Mouse (Mus musculus) hindbrain, embryonic 14.5 days (tissue): ENCODE measurements at regions not wholly inside any gene's neighbourhood (a gene's known extent, or its start where the extent isn't known, plus 50 kb on each side); places are given as distances from the start of the nearest gene placed in this dataset.

ENCODE experiments used
- ATAC-seq: fragments of 200-750 bp; cut with Nextera tagmentation; 2 replicates; pipeline ENCODE4 v1.8.0; 2017; ENCODE audit warnings: moderate number of reproducible peaks, mild to moderate bottlenecking, moderate TSS enrichment, moderate library complexity; ENCODE audit not compliant: low FRiP score
- DNase-seq: peaks from one replicate; pipeline ENCODE4 v3.0.0-alpha.2; 2015; ENCODE audit warnings: low spot score
- H3K27ac ChIP-seq: fragments of 300-500 bp; sonication (generic); 2 replicates; pipeline ENCODE4 v1.5.1; 2014; ENCODE audit warnings: mild to moderate bottlenecking, moderate library complexity
- H3K27me3 ChIP-seq: fragments of 300-500 bp; sonication (generic); 2 replicates; pipeline ENCODE4 v1.6.1; 2014; ENCODE audit warnings: mild to moderate bottlenecking, low read length, mixed read lengths; ENCODE audit not compliant: control insufficient read depth, insufficient read depth
- H3K36me3 ChIP-seq: fragments of 300-500 bp; sonication (generic); replicated peaks from 2 replicates; pipeline ENCODE4 v1.6.1; 2014; ENCODE audit not compliant: control insufficient read depth, insufficient read depth
- H3K4me1 ChIP-seq: fragments of 300-500 bp; sonication (generic); replicated peaks from 2 replicates; pipeline ENCODE4 v1.6.1; 2014; ENCODE audit warnings: antibody characterized with exemption, low read length, mixed read lengths; ENCODE audit not compliant: control insufficient read depth, insufficient read depth
- H3K4me2 ChIP-seq: fragments of 300-500 bp; sonication (generic); replicated peaks from 2 replicates; pipeline ENCODE4 v1.6.1; 2014; ENCODE audit warnings: mild to moderate bottlenecking, moderate library complexity
- H3K4me3 ChIP-seq: fragments of 300-500 bp; sonication (generic); replicated peaks from 2 replicates; pipeline ENCODE4 v1.5.1; 2014; ENCODE audit warnings: mild to moderate bottlenecking, low read length
- H3K9ac ChIP-seq: fragments of 300-500 bp; sonication (generic); 2 replicates; pipeline ENCODE4 v1.6.1; 2014
- H3K9me3 ChIP-seq: fragments of 300-500 bp; sonication (generic); 2 replicates; pipeline ENCODE4 v1.6.1; 2016; ENCODE audit warnings: low read length; ENCODE audit not compliant: control insufficient read depth
- WGBS: fragments of 180-500 bp; shearing (Covaris S2); extraction: QIAGEN DNeasy Blood & Tissue Kit; methylation state at CpG from one replicate; pipeline ENCODE4 v1.1.7; 2014; 5-methylcytosine and 5-hydroxymethylcytosine counted together

GRCm38 (mm10) chr7:84800966-84801365, 52.4 kb upstream of the Olfr291 start:
- Histone ChIP-seq H3K9me3 (no peaks in the 10 kb centered on the region), H3K27me3 (no peaks in the 10 kb centered on the region), H3K27ac (no peak overlapping the region), H3K36me3 (no peaks in the 10 kb centered on the region), H3K4me2 (no peak overlapping the region), H3K4me1 (no peaks in the 10 kb centered on the region), H3K4me3 (no peak overlapping the region), H3K9ac (no peak overlapping the region)
- WGBS = 36% methylated on average over 12 of the region's 12 CpGs
- ATAC-seq = no peak
- DNase-seq = no peak

DNA sequence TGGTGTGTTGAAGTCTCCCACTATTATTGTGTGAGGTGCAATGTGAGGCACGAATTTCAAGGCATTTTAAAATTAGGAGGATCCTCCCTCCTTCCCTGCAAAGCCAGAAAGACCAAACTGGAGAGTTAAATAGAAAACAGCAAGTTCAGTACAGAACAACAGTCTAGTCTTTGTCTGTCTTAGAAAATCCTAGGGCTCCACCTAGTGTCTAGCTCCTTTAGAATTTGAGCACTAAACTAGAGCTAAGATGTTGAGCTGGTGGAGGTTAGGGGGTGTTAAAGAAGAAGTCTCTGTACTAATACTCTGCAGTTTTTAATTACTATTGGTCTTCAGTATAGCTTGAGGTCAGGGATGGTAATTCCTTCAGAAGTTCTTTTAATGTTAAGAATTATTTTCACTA, 58.7 kb upstream of the Olfr291 start:
- H3K4me3 ChIP-seq = no peak overlapping the region
- no peaks in the 10 kb centered on the region for H3K36me3 ChIP-seq
- 13% methylated on average over 1 of the region's 1 CpGs for WGBS
- no peaks in the 10 kb centered on the region for H3K9me3 ChIP-seq
- no peaks in the 10 kb centered on the region for H3K4me1 ChIP-seq
- no peak overlapping the region for H3K9ac ChIP-seq
- H3K27ac ChIP-seq = no peak overlapping the region
- ATAC-seq = no peak
- DNase-seq = peak; percentile 63
- no peaks in the 10 kb centered on the region for H3K27me3 ChIP-seq
- H3K4me2 ChIP-seq = no peak overlapping the region

DNA sequence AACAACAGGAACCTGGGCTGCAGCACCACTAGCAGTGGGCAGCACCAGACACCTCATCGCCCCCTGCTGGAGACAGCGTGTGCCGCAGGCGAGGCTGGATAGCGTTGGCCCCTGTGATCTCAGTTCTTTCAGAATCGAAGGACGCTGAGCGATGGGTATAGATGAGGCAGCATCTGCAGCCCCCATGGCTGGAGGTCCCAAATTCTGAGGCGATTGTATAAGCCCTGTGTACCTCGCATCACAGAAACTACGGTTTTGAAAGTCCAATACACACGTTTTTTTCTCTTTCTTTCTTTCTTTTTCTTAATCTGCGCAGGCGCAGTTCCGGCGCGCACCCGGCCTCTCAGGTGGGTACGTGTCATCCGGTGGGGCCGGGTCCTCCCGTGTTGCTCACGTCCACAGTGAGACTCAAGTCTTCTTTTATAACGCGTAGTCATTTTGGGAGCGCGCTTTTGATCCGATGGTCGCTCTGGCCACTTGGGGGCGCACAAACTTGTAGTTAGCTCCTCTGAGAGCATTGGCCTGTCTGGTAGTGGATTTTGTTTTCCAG, 74.0 kb upstream of the Olfr291 start:
- no peaks in the 10 kb centered on the region for H3K27me3 ChIP-seq
- H3K9ac ChIP-seq = peak overlapping the region; percentile 57
- H3K4me2 ChIP-seq = peak overlapping the region; percentile 58
- peak overlapping the region; percentile 43 for H3K4me3 ChIP-seq
- H3K36me3 ChIP-seq = no peaks in the 10 kb centered on the region
- under 1% methylated on average over 30 of the region's 30 CpGs for WGBS
- H3K4me1 ChIP-seq = no peaks in the 10 kb centered on the region
- peak; percentile 89 for DNase-seq
- H3K9me3 ChIP-seq = no peaks in the 10 kb centered on the region
- peak; percentile 96 for ATAC-seq
- H3K27ac ChIP-seq = peak overlapping the region; percentile 33; the same call in 1 of the 2 replicates

DNA sequence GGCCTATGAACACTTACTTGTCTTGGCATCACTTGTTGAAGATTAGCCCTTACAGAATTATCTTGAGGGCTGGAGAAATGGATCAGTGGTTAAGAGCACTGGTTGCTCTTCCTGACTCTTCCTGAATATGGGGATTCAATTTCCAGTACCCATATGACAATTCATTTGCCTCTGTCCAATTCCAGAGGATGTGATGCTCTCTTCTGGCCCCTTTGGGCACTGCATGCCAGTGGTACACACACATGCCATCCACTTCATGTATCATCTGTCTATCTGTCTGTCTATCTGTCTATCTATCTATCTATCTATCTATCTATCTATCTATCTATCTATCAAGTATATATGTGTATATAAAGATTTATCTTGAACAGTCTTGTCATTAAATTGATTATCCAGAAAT, 75.7 kb upstream of the Olfr291 start:
- ATAC-seq = no peak
- H3K27me3 ChIP-seq = no peaks in the 10 kb centered on the region

GRCm38 (mm10) chr7:84756261-84756660, 66.5 kb upstream of the Zfand6 start:
- Histone ChIP-seq H3K36me3 (no peaks in the 10 kb centered on the region), H3K27me3 (no peaks in the 10 kb centered on the region), H3K9me3 (no peaks in the 10 kb centered on the region), H3K9ac (no peak overlapping the region), H3K4me1 (no peaks in the 10 kb centered on the region), H3K4me2 (no peak overlapping the region), H3K27ac (no peak overlapping the region), H3K4me3 (no peak overlapping the region)
- 95% methylated on average over 3 of the region's 3 CpGs for WGBS
- no peak for ATAC-seq
- DNase-seq = no peak

More for the DNA sequence above, 75.7 kb upstream of the Olfr291 start:
- H3K4me2 ChIP-seq = no peak overlapping the region
- no peaks in the 10 kb centered on the region for H3K36me3 ChIP-seq
- H3K4me1 ChIP-seq = no peaks in the 10 kb centered on the region
- no peak overlapping the region for H3K27ac ChIP-seq
- H3K9me3 ChIP-seq = no peaks in the 10 kb centered on the region
- DNase-seq = no peak
- no peak overlapping the region for H3K4me3 ChIP-seq
- no peak overlapping the region for H3K9ac ChIP-seq

- no peak for DNase-seq
- H3K27me3 ChIP-seq = no peaks in the 10 kb centered on the region
- H3K9me3 ChIP-seq = no peaks in the 10 kb centered on the region
- no peak for ATAC-seq
- no peak overlapping the region for H3K4me3 ChIP-seq
- peaks cover 4% of the 10 kb centered on the region; the same call in 1 of the 2 replicates for H3K4me1 ChIP-seq
- H3K4me2 ChIP-seq = no peak overlapping the region
- no peak overlapping the region for H3K27ac ChIP-seq
- 92% methylated on average over 1 of the region's 1 CpGs for WGBS
- no peak overlapping the region for H3K9ac ChIP-seq
- H3K36me3 ChIP-seq = no peaks in the 10 kb centered on the region
These were observed 63.6 kb upstream of the Zfand6 start for GRCm38 (mm10) chr7:84753361-84753760.

- DNase-seq (peak; percentile 80), ATAC-seq (peak; percentile 86)
- H3K4me2 ChIP-seq = peak overlapping the region; percentile 52
- peaks cover 4% of the 10 kb centered on the region; the same call in 1 of the 2 replicates for H3K4me1 ChIP-seq
- H3K4me3 ChIP-seq = peak overlapping the region; percentile 31
- H3K9ac ChIP-seq = peak overlapping the region; percentile 54
- no peaks in the 10 kb centered on the region for H3K9me3 ChIP-seq
- no peaks in the 10 kb centered on the region for H3K36me3 ChIP-seq
- H3K27ac ChIP-seq = no peak overlapping the region
- WGBS = 2% methylated on average over 21 of the region's 21 CpGs
- no peaks in the 10 kb centered on the region for H3K27me3 ChIP-seq
These were observed 59.9 kb upstream of the Zfand6 start for GRCm38 (mm10) chr7:84749434-84750301.

- Histone ChIP-seq H3K27me3 (no peaks in the 10 kb centered on the region), H3K4me2 (no peak overlapping the region), H3K9me3 (no peaks in the 10 kb centered on the region), H3K27ac (no peak overlapping the region), H3K4me1 (peaks cover 4% of the 10 kb centered on the region; the same call in 1 of the 2 replicates), H3K4me3 (no peak overlapping the region), H3K9ac (no peak overlapping the region), H3K36me3 (no peaks in the 10 kb centered on the region)
- no peak for ATAC-seq
- 84% methylated on average over 1 of the region's 1 CpGs for WGBS
- DNase-seq = no peak
These were observed 58.1 kb upstream of the Zfand6 start for GRCm38 (mm10) chr7:84747847-84748246.

- no peak overlapping the region for H3K27ac ChIP-seq
- no peaks in the 10 kb centered on the region for H3K36me3 ChIP-seq
- DNase-seq = no peak
- no peak overlapping the region for H3K4me3 ChIP-seq
- H3K4me1 ChIP-seq = peaks cover 3% of the 10 kb centered on the region; the same call in 1 of the 2 replicates
- H3K9ac ChIP-seq = no peak overlapping the region
- WGBS = 97% methylated on average over 5 of the region's 5 CpGs
- no peaks in the 10 kb centered on the region for H3K9me3 ChIP-seq
- H3K4me2 ChIP-seq = no peak overlapping the region
- no peaks in the 10 kb centered on the region for H3K27me3 ChIP-seq
- no peak for ATAC-seq
These were observed 54.7 kb upstream of the Zfand6 start for GRCm38 (mm10) chr7:84744321-84745070.
